Mouse (Mus musculus): ENCODE results near the gene Pygb. TPM values are rescaled to one million over a fixed set of nuclear protein-coding genes. Genes with fewer than 3 reads are reported as not detected.

The Pygb gene
- polyA plus RNA-seq, 1 experiment from 2014 or later: 99.8 TPM

DNA sequence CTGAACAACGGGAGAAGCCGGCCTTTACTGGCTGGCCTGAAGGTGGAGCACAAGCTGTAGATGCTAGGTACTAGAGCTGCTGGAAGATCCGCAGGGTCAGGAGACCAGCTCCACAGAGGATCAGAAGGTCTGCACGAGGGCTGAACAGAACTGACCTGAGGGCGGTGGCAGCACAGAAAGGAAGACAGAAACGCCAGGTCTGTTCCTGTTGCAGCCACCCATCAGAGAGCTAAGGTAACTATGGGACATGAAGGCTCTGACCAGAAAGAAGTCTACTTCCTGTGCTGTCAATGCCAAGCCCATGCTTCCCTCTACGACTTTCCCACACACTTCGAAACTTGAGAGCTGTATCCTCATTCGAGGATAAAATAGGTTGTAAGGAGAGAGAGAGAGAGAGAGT lies 64.7 kb downstream of the Pygb start:
- Histone ChIP-seq H3K27me3 (no peaks in the 10 kb centered on the region), H3K9ac (replicated peaks) (no peak overlapping the region), H3K4me1 (0 out of 2 replicates have a peak, but pooled peaks cover 10% of the 10 kb centered on the region), H3K27ac (replicated peaks) (no peak overlapping the region), H3K4me3 (no peak overlapping the region), H3K36me3 (0 out of 2 replicates have a peak, but pooled peaks cover 2% of the 10 kb centered on the region), H3K4me2 (replicated peaks) (no peak overlapping the region), H3K9me3 (no peaks in the 10 kb centered on the region)
- WGBS: 79% methylated on average over 9 of the region's 9 CpGs
- ATAC-seq (replicated peaks): no peak

DNA sequence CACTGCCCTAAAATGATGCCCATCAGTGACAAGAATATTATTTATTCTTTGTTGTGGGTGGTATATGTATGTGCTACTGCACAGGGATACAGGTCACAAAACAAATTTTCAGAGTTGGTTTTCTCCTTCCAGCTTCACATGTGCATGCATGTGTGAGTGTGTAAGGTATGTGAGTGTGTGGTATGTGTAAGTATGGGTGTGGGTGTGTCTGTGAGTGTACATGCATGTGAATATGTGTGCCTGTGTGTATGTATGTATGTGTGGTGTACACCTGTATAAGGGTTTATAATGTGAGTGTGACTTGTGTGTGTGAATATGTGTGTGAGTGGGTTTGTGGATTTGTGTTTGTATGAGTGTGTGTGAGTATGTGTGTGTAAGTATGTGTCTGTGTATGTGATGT lies 68.7 kb downstream of the Pygb start:
- Histone ChIP-seq H3K27ac (replicated peaks) (no peak overlapping the region), H3K27me3 (no peaks in the 10 kb centered on the region), H3K9me3 (no peaks in the 10 kb centered on the region), H3K9ac (replicated peaks) (no peak overlapping the region), H3K4me2 (replicated peaks) (no peak overlapping the region), H3K4me1 (no peaks in the 10 kb centered on the region), H3K4me3 (no peak overlapping the region), H3K36me3 (0 out of 2 replicates have a peak, but pooled peaks cover 2% of the 10 kb centered on the region)
- ATAC-seq (replicated peaks): no peak

DNA sequence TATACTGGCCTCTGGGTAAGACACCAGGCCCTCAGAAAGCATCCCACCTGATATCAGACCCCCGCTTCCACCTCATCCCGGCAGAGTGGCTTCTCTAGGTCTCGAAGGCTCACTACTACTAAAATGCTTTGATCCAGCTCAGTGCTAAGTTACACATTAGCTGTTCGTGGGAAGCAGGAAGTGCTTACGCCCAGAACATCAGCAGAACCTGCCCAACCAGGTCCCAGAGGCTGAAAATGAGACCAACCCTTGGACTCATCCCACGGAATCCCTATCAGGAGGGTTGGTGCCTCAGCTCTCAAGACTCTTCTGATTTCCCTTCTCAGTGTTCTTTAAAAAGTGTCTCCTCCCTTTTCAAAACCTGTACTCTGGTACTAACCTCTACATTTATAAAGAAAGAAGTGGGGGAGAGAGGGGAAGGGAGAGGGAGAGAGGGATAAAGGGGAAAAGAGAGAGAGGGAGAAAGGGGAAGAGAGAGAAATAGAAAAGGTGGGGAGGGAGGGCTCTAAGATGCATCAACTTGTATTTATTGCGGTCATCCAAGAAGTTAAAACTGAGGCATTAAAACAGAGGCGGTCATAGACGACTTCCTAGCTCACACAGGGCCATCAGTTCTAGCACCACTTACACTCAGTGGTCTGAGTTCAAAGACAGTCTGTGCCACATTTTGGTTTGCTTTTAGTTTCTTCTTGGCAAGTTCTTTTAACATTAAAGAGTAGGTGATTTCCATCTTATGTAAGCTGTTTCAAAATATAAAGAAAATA lies 72.4 kb downstream of the Pygb start:
- WGBS: 93% methylated on average over 9 of the region's 9 CpGs
- no peak for ATAC-seq (replicated peaks)
- Histone ChIP-seq H3K4me2 (replicated peaks) (no peak overlapping the region), H3K27ac (replicated peaks) (no peak overlapping the region), H3K9me3 (no peaks in the 10 kb centered on the region), H3K4me3 (no peak overlapping the region), H3K36me3 (no peaks in the 10 kb centered on the region), H3K9ac (replicated peaks) (no peak overlapping the region), H3K27me3 (no peaks in the 10 kb centered on the region), H3K4me1 (no peaks in the 10 kb centered on the region)

DNA sequence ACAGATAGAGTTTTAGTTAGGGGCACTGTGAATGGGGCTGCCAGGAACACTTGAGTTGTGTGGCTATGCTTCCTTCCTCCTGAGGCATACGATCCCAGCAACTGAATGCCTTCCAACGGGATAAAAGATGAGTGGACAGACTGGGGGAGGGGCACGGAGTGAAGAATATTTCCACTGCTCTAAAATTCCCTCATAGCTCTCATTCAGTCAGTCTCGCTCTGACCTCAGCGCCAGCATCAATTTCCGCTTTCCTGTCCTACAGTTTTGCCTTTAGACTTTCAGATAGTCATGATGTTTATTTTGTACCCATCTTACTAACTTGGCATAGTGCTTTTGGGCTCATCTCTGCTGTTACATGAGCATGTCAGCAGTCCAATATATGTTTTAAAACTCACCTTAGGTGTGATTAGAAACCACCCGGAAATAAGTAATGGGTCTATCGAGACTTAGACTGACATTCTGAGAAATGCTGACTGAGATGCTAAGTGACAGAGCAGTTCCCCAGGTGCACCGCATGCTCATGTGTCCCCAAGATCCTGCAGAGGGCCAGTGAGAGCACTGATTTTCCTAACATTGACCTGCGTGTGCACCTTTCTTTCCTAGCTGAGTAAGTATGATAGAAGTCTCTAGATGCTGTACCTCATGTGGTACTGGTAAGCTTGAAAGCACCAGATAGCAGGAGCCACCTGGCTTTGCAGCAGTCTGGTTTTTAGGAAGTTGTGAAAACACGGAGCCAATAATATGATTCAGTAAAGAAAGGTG lies 73.4 kb downstream of the Pygb start:
- Histone ChIP-seq H3K9me3 (no peaks in the 10 kb centered on the region), H3K4me1 (no peaks in the 10 kb centered on the region), H3K4me2 (replicated peaks) (no peak overlapping the region), H3K27ac (replicated peaks) (no peak overlapping the region), H3K27me3 (no peaks in the 10 kb centered on the region), H3K36me3 (no peaks in the 10 kb centered on the region), H3K4me3 (no peak overlapping the region), H3K9ac (replicated peaks) (no peak overlapping the region)
- WGBS: 79% methylated on average over 11 of the region's 11 CpGs
- ATAC-seq (replicated peaks): no peak

DNA sequence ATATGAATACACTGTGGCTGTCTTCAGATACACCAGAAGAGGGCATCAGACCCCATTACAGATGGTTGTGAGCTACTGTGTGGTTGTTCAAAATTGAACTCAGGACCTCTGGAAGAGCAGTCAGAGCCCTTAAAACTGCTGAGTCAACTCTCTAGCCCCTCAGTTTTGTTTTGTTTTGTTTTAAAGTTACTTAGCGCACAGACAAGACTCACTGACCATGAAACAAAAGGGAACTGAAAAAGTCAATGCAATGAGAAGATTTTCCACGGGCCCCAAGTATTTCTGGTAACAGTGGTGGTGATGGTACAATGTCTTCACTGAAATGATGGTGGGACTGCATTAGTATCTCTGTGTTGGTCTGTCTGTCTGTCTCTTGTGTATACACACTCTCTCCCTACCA lies 74.6 kb downstream of the Pygb start:
- 92% methylated on average over 2 of the region's 2 CpGs for WGBS
- Histone ChIP-seq H3K4me1 (no peaks in the 10 kb centered on the region), H3K27me3 (no peaks in the 10 kb centered on the region), H3K9me3 (no peaks in the 10 kb centered on the region), H3K27ac (replicated peaks) (no peak overlapping the region), H3K9ac (replicated peaks) (no peak overlapping the region), H3K4me2 (replicated peaks) (no peak overlapping the region), H3K4me3 (no peak overlapping the region), H3K36me3 (no peaks in the 10 kb centered on the region)
- ATAC-seq (replicated peaks): no peak

DNA sequence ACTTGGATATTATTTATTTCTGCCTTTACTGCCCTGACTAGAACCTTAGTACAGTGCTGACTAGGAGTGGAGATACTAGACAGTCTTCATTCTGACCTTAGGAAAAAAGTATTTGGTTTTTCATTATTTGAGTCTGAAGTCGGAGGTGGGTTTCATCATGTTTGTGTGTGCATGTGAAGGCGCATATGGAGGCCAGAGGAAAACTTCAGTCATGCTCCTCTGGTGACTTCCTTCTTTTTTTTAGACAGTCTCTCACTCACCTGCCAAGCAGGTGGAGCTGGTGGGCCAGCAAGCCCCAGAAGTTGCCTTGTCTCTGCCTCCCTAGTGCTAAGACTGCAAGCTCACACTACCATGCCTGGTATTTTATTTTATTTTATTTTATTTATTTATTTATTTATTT lies 80.5 kb downstream of the Pygb start:
- no peak for ATAC-seq (replicated peaks)
- no peaks in the 10 kb centered on the region for H3K36me3 ChIP-seq
- no peaks in the 10 kb centered on the region for H3K4me1 ChIP-seq
- H3K4me3 ChIP-seq: no peak overlapping the region
- no peaks in the 10 kb centered on the region for H3K9me3 ChIP-seq
- WGBS: 96% methylated on average over 2 of the region's 2 CpGs
- no peak overlapping the region for H3K4me2 ChIP-seq (replicated peaks)
- no peak overlapping the region for H3K27ac ChIP-seq (replicated peaks)
- no peak overlapping the region for H3K9ac ChIP-seq (replicated peaks)
- no peaks in the 10 kb centered on the region for H3K27me3 ChIP-seq

DNA sequence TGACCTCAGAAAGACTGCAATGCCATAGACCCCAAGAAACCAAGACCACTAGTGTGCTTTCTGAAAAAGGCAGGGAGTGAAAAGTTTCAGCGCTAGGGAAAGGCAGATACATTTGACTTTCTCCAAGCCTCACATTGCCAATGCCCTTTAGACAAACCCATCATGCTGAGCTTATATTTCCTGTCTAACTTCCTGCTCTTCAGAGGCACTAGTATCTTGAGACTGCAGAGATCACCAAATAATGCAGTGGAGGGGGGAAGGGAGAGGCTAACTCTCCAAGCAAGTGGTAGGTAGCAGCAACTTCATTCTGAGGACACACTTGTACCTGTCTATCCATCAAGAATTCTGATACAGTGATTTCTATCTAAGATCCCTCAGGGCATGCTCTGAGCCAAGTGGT lies 82.9 kb downstream of the Pygb start:
- Histone ChIP-seq H3K4me2 (replicated peaks) (no peak overlapping the region), H3K27ac (replicated peaks) (no peak overlapping the region), H3K36me3 (no peaks in the 10 kb centered on the region), H3K9me3 (no peaks in the 10 kb centered on the region), H3K4me1 (no peaks in the 10 kb centered on the region), H3K4me3 (no peak overlapping the region), H3K9ac (replicated peaks) (no peak overlapping the region), H3K27me3 (no peaks in the 10 kb centered on the region)
- ATAC-seq (replicated peaks): no peak
- WGBS: 94% methylated on average over 1 of the region's 1 CpGs

DNA sequence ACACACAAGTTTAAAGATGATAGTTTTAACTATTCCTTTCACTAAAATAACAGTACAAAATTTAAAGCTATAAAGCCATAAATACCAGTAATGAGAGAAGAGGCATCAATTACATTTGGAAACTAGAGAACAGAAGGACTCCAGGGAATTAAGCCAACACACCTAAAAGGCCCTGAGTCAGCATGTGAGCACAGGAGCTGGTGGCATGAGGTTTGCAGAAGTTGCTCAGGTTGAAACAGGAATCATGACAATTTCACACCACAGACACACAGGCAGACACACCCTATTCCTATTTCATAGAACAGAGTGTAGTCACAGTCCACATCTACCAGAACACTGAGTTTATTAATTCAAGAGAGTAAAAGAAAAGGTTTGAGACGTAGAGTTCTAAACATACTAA lies 88.0 kb downstream of the Pygb start:
- Histone ChIP-seq H3K4me2 (replicated peaks) (no peak overlapping the region), H3K9ac (replicated peaks) (no peak overlapping the region), H3K4me1 (no peaks in the 10 kb centered on the region), H3K27ac (replicated peaks) (no peak overlapping the region), H3K4me3 (no peak overlapping the region), H3K36me3 (no peaks in the 10 kb centered on the region), H3K9me3 (no peaks in the 10 kb centered on the region), H3K27me3 (no peaks in the 10 kb centered on the region)
- 98% methylated on average over 1 of the region's 1 CpGs for WGBS
- ATAC-seq (replicated peaks): no peak

DNA sequence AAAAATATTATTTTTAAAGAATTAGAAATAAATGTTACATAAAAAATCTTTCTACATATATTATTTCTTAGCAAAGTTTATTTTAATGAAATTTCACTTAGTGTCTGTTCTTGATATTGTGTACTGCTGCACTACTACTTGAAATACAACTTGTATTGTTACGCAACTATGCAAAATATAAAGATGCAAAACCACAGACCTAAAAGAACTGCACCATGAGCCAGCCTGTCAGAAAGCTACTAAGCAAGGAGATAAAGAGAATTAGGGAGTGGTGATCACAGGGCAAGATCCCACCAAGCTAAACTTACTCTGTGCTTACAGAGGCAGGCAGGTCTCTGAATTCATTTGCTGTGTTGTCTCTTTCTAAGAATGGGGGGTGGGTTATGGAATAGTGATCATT lies 88.7 kb downstream of the Pygb start:
- WGBS: 94% methylated on average over 1 of the region's 1 CpGs

DNA sequence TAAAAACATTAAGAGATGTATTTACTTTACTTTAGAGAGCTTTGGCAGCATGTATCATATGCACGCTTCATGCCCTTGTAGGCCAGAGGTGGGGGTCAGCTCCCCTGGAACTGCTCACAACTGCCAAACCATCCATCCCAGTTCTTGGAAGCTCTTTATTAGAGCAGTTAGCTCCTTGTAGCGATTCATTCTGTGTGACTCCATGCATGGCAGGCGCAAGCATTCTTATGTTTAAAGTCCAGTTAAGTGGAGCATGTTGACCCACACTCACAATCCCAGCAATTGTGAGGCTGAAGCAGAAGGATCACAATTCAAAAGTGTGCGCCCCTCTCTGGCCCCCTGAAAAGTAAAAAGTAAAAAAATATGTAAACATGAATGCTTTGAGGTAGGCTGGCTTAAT lies 91.0 kb downstream of the Pygb start:
- no peak overlapping the region for H3K4me2 ChIP-seq (replicated peaks)
- no peaks in the 10 kb centered on the region for H3K4me1 ChIP-seq
- no peak overlapping the region for H3K4me3 ChIP-seq
- no peaks in the 10 kb centered on the region for H3K36me3 ChIP-seq
- H3K27me3 ChIP-seq: no peaks in the 10 kb centered on the region
- ATAC-seq (replicated peaks): no peak
- WGBS: 81% methylated on average over 4 of the region's 4 CpGs
- H3K9me3 ChIP-seq: no peaks in the 10 kb centered on the region
- H3K9ac ChIP-seq (replicated peaks): no peak overlapping the region
- H3K27ac ChIP-seq (replicated peaks): no peak overlapping the region

More for the DNA sequence above, 88.7 kb downstream of the Pygb start:
- H3K9me3 ChIP-seq: no peaks in the 10 kb centered on the region
- no peak for ATAC-seq (replicated peaks)
- H3K4me3 ChIP-seq: no peak overlapping the region
- H3K4me1 ChIP-seq: no peaks in the 10 kb centered on the region
- H3K4me2 ChIP-seq (replicated peaks): no peak overlapping the region
- no peak overlapping the region for H3K27ac ChIP-seq (replicated peaks)
- H3K9ac ChIP-seq (replicated peaks): no peak overlapping the region
- no peaks in the 10 kb centered on the region for H3K27me3 ChIP-seq
- no peaks in the 10 kb centered on the region for H3K36me3 ChIP-seq
